Mouse (Mus musculus): ENCODE measurements around the gene Gria1. TPM values are rescaled to one million over a fixed set of nuclear protein-coding genes. Genes with fewer than 3 reads are reported as not detected.

Gria1 gene
- polyA plus RNA-seq, 1 experiment from 2014 or later: 1.7 TPM

DNA sequence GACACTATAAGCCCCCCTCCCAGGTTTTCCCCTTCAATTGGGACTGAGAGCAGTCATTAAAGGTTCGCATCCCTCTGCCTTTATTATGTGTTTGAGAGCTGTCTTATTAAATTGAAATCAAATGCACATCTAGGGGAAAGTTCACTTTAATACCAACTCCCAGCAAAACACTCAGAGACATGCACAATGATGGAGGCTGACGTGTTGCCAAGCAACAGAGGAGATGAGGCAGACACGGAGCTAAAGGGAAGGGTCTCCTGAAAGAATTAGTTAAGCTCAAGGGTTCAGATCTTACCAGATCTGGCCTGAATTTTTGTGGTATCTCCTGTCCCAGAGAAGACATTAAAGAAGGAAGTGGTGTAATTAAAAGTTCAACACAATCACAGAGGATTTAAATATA is 305.9 kb downstream of the Gria1 start:
- H3K9ac ChIP-seq: no peak overlapping the region
- H3K27me3 ChIP-seq: no peaks in the 10 kb centered on the region
- H3K9me3 ChIP-seq: no peaks in the 10 kb centered on the region
- ATAC-seq (ENCODE audit: insufficient number of reproducible peaks, low FRiP score, low TSS enrichment, low read depth): no peak
- no peak overlapping the region for H3K4me2 ChIP-seq
- no peaks in the 10 kb centered on the region for H3K4me1 ChIP-seq
- no peaks in the 10 kb centered on the region for H3K36me3 ChIP-seq
- 66% methylated on average over 3 of the region's 3 CpGs for WGBS
- no peak overlapping the region for H3K4me3 ChIP-seq
- H3K27ac ChIP-seq: no peak overlapping the region

DNA sequence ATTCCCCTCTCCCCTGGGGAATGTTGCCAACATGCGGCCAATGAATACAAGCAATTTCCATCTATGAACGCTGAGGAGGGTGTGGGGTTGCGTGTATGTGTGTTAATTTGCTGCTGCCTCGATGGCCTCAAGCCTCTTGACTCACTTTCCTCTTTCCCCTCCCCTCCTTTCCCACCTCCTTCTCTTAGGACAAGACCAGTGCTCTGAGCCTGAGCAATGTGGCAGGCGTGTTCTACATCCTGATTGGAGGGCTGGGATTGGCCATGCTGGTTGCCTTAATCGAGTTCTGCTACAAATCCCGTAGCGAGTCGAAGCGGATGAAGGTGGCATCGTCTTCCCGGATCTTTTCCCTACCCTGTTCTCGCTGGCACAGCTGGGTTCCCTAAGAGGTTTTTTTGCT is 306.3 kb downstream of the Gria1 start:
- no peak overlapping the region for H3K4me2 ChIP-seq
- H3K4me3 ChIP-seq: no peak overlapping the region
- 83% methylated on average over 13 of the region's 13 CpGs for whole genome bisulfite sequencing
- no peak overlapping the region for H3K27ac ChIP-seq
- no peaks in the 10 kb centered on the region for H3K27me3 ChIP-seq
- ATAC-seq (ENCODE audit: insufficient number of reproducible peaks, low FRiP score, low TSS enrichment, low read depth): no peak
- no peaks in the 10 kb centered on the region for H3K4me1 ChIP-seq
- no peak overlapping the region for H3K9ac ChIP-seq
- no peaks in the 10 kb centered on the region for H3K36me3 ChIP-seq
- no peaks in the 10 kb centered on the region for H3K9me3 ChIP-seq

DNA sequence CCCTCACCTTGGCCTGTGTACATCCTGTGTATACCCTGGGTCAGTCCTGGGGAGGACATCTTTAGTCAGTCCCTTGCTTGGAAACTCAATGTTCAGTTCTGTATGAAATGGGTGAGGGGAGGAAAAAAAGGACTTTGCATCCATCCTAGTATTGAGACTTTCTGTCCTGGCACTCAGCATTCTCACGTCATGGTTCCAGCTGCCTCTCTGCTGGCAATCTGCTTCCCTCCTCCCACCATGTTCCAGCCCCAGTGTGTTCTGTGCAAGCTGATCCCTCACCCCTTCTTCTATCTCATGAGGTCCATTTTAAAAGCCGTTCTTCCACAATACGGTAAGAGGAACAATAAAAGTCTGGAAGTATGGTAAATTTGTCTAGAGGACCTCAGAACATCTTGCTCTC is 308.2 kb downstream of the Gria1 start:
- no peaks in the 10 kb centered on the region for H3K36me3 ChIP-seq
- no peaks in the 10 kb centered on the region for H3K27me3 ChIP-seq
- no peak overlapping the region for H3K27ac ChIP-seq
- no peak for ATAC-seq (ENCODE audit: insufficient number of reproducible peaks, low FRiP score, low TSS enrichment, low read depth)
- no peak overlapping the region for H3K9ac ChIP-seq
- H3K4me2 ChIP-seq: no peak overlapping the region
- H3K9me3 ChIP-seq: no peaks in the 10 kb centered on the region
- WGBS: 74% methylated on average over 3 of the region's 3 CpGs
- H3K4me3 ChIP-seq: no peak overlapping the region
- no peaks in the 10 kb centered on the region for H3K4me1 ChIP-seq

DNA sequence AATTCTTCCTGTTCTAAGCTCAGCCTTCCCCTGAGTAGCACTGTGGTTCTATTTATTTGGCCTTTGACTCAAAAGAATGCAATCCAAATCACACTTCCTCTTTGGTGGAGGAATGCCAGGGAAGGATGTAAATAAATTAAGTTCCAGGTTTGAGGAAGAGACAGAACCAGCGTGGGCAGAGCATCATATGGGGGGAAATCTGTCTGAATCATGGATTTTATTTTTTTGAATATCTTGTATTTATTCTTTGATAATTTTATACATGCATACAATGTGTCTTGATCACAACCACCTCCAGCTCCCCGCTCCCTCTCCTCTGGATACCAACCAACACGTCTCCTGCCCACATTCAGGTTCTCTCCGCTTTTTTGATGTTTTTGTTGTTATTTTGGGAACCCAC is 312.9 kb downstream of the Gria1 start:
- H3K4me2 ChIP-seq: no peak overlapping the region
- H3K27ac ChIP-seq: no peak overlapping the region
- WGBS: 78% methylated on average over 4 of the region's 4 CpGs

More for the DNA sequence above, 312.9 kb downstream of the Gria1 start:
- Histone ChIP-seq H3K9me3 (no peaks in the 10 kb centered on the region), H3K4me1 (no peaks in the 10 kb centered on the region), H3K9ac (no peak overlapping the region), H3K27me3 (no peaks in the 10 kb centered on the region), H3K4me3 (no peak overlapping the region), H3K36me3 (no peaks in the 10 kb centered on the region)
- ATAC-seq (ENCODE audit: insufficient number of reproducible peaks, low FRiP score, low TSS enrichment, low read depth): no peak
